Mouse (Mus musculus) NIH3T3 (cell line): ENCODE data around the gene Klf13.

Experiments used
- DNase-seq: peaks from one replicate; pipeline ENCODE4 v3.0.0-alpha.2; 2012; ENCODE audit warnings: low read depth

The Klf13 gene

DNA sequence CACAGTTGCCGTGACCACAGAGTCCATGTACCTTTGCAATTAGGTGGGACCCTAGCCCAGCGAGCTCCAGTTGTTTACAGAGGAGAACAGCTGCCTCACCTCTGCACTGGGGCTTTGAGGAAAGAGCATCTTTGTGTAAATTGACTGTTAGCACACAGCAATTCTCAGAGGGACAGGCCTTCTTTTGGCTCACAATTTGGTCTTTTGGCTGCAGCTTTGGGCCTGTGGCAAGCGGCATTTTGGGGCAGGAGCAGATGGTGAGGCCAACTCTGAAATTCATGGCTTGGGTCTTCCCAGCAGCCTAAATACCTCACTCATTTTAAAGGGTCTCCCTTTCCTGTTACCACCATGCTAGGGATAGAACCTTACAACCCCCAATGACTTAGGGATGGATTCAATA lies 10.5 kb upstream of the Klf13 start:
- DNase-seq, result no peak

GRCm38 (mm10) chr7:63947514-63948487 lies 9.1 kb upstream of the Klf13 start:
- DNase-seq, result no peak

- no peak for DNase-seq
These were observed 5.2 kb upstream of the Klf13 start for GRCm38 (mm10) chr7:63943946-63944345.

- DNase-seq, result no peak
These were observed 2.8 kb upstream of the Klf13 start for GRCm38 (mm10) chr7:63941501-63941900.

DNA sequence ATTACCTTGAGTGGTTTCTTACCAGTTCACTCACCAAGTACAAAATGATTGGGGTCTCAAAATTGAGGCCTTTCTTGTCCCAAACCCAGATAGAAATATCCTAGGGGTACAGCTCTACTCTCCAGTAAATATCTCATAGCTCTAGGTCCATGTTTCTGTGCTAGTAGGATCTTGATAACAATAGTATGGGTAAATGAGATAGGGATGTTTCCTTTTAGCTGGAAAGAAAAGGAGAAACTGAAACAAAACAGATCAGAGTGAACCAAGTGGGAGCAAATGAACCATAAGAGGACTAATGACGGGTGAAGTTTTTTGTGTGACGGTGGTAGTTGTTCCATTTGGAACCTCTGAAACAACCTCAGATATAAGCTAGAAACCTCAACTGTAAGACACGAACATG lies 2.3 kb upstream of the Klf13 start:
- DNase-seq, result no peak

GRCm38 (mm10) chr7:63940321-63940720 lies 1.6 kb upstream of the Klf13 start:
- no peak for DNase-seq

DNA sequence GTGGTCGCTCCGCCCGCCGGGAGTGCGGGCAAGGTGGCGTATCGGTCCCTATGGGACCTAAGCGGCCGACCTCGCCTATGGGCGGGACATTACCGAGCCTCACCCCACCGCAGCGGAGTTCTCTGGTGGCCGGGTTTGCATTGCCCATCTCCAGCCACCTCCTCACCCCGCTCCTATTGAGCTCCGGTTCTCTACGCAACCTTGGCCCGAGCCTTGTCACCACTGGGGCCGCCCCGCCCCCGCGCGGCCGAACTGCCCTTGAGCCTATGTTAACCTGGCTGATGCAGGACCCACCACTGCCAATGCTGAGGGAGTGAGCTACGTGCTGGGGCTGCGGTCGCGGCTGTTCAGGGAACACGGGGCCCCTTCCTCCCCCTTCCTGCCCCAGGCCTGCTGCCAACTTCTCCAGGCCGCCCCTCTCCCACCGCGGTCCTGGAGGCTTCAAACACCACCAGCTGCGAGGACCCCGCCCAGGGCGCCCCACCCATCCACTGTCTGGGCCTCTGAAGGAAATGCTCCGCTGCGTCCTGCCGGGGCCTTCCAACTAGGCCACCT lies 759 bp upstream of the Klf13 start:
- peak; percentile 75 for DNase-seq

- no peak for DNase-seq
These were observed 425 bp downstream of the Klf13 start for GRCm38 (mm10) chr7:63938066-63938913.

DNA sequence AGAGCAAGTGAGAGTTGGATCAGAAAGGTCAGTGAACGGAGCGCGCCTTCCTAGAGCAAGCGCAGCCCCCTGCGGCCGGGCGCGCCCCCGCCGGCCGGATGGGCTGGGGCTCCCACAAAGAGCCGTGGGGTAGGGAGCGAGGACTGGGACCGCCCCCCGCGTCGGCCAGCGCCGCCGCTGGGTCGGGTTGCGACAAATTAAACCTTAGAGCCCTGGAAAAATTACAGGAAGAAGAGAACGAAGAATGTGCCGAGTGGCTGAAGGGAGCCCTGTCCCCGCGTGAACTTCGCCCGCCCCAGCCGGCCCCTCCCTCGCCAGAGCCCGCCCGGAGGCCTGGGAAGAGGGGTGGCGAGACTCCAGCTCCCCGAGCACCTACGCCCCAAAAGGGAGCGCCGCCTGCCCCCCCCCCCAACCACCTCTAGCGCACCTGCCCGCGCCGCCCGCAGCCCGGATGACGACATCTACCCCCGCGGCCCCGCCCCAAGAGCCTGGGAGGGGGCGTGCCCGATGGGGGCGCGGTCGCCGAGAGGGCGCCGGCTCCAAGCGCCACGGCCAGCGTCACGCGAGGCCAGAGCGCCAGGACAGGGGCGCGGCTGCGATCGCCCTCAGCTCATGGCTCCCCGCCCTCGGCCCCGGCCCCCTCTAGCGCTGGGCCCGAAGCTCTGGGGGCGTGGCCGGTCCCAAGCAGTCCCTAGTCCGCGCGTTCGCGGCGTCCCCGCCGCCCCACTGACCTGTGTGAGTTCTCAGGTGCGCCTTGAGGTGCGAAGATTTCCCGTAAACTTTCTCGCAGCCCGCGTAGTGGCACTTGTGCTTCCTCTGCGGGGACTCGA lies 1.3 kb downstream of the Klf13 start:
- DNase-seq, result peak; percentile 89

- DNase-seq, result no peak
These were observed 1.8 kb downstream of the Klf13 start for GRCm38 (mm10) chr7:63936986-63937235.

DNA sequence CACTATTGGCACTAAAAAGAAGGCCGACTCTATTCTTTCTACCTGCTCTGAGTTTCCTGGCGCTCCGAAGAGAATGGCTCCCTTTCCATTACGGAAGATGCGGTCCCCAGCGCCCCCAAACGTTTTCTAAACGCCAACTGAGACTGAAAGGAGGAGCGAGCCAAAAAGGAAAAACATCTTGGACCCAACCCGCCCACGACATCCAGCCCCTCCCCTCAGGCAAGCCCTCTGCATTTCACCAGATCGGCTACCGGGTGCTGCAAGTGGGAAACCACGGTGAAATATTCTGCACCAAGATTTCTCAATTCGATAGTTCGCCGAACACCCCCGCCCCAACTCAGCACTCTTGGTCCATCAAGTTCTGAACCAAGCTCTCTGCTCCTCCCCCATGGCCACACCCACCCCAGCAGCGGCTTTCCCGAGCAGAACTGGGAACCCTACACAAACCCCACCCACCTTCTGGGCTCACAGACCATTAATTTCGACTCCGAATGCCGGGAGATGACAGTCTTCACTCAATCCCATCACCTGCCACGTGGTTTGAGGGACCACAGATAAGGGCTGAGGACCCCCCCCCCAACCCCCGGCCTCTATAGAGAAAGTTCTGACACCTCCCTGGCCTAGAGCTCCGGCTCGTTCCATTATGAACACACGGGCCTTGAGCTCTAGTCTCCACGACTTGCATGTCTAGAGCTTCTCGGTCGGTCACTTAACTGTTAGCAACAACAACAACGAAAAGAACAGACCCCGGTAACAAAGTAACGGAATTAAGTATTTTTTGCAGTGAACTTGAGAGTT lies 2.3 kb downstream of the Klf13 start:
- peak; percentile 84 for DNase-seq

DNA sequence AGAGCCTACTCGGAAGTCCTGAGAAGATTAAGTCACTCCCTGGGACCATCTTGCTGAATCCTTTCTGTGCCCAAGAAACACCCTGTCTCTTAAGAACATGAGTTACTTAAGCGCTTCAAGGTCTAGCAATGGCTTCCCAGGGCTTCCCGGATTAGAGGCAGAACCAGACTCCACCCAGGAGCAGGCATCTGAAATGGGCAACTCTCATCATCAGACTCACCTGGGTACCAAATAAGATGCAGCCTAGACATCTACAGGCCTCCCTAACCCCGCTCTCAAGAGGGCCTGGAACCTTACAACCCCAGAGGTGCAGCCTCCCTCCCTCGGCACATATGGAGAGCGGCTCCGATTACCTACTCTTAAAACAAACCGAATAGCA lies 2.9 kb downstream of the Klf13 start:
- DNase-seq, result no peak

DNA sequence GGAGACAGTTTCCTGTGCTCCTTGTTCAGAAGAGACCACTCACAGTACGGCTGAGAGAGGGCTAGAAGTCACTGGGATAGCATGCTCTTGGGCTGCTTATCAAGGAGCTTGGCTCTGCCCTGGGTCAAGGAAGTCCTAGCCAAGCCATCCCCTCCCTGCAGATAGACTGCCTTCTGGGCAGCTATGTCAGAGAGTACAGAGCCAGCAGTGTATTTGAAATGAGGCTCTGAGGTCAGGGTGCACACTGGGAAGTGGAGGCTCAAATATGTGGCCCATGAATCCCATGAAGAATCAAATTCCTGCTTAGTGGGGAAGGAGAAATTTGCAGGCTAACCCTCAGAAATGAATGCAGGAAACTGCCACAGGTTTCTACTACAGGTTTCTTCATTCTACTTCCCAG lies 4.2 kb downstream of the Klf13 start:
- DNase-seq, result no peak

GRCm38 (mm10) chr7:63933905-63934304 lies 4.8 kb downstream of the Klf13 start:
- DNase-seq, result no peak

- no peak for DNase-seq
These were observed 6.3 kb downstream of the Klf13 start for GRCm38 (mm10) chr7:63932461-63932860.

DNA sequence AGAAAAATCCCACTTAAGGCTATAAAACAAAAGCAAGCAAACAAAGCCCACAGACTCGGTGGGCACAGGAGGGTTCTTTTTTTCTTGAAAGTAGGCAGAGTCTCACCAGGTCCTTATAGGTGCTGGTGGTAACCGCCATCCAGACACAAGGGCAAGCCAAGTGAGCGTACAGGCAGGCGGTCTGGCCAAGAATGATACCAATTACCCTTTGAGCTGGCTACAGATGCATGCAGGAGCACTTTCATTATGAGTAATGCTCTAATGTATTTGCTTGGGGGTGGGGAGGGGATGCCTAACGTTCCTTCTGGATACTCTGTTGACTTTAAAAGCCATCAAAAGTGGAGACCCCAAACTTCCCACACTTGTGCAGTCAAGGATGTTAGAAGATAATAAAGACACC lies 7.9 kb downstream of the Klf13 start:
- no peak for DNase-seq

GRCm38 (mm10) chr7:63930132-63930531 lies 8.6 kb downstream of the Klf13 start:
- no peak for DNase-seq

- no peak for DNase-seq
These were observed 9.6 kb downstream of the Klf13 start for GRCm38 (mm10) chr7:63929080-63929479.

DNA sequence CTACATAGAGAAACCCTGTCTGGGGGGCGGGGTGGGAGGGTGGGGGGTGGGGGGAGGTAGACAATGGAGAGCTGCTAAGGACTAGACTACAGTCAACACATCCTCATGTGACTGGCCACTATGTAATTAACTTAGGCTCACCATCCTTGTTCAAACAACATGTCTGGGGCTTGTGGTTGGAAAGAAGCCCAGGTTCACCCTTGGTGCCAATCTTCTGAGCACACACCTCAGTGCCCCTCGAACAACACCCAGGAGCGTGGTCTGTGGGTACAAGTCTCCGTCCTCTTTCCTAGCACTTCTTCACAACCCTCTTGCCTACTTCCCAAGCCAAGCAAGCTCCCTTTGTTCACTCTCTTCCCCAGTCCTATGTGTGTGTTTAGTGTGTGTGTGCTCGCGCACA lies 11.6 kb downstream of the Klf13 start:
- DNase-seq, result no peak

DNA sequence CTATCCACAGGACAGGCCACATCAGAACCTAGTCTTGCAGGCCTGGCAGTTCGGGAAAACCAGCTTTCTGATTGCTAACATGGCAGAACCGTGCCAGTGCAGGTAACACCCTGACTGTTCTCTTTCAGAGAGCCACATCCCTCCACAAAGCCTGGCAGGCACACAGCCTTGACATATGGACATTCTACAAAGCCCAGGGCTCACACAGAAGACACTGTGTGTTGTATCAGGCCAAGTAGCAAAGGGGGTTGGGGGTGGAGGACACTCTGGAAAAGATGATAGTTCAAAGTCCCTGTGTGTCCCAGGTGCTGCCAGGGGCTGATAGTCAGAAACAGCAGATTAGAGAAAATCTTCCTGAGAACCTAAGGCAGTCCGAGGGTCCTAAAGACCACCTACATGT lies 12.2 kb downstream of the Klf13 start:
- DNase-seq, result no peak
